Mouse (Mus musculus) cerebellum, adult 18-20 months (tissue): ENCODE data around the gene Dnttip1.
"Not testable (repeated sequence)": the region's sequence is repeated elsewhere in the genome, so short reads cannot be mapped to it uniquely, and the experiment has no call there.

Source experiments
- DNase-seq, 2 experiments: peaks; one replicate each; pipeline ENCODE4 v3.0.0; 2021

Dnttip1 gene

DNA sequence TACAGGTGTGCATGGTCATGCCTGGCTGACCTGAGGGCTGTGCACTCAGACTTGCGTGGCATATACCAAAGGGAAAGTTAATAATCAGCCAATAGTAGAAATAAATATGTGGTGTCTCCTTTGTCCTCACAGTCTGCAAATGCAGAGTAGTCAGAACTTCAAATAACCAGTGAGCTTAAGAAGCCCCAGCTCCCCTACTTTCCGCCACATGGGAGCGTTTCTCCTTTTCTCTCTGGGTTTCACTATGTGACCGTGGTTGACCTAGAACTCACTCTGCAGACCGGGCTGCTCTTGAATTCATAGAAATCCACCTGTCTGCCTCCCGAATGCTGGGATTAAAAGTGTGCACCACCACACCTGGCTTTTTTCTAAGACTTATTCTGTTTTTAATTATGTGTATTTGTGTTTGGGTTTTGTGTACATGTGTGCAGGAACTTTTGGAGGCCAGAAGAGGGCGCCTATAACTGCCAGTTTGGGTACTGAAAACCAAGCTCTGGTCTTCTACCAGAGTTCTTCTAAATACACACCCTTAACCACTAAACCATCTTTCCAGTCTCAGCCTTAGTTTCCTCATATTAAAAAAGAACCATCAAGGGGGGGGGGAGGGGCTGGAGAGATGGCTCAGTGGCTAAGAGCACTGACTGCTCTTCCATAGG, 38.3 kb downstream of the Dnttip1 start:
- DNase-seq, result no peak

DNA sequence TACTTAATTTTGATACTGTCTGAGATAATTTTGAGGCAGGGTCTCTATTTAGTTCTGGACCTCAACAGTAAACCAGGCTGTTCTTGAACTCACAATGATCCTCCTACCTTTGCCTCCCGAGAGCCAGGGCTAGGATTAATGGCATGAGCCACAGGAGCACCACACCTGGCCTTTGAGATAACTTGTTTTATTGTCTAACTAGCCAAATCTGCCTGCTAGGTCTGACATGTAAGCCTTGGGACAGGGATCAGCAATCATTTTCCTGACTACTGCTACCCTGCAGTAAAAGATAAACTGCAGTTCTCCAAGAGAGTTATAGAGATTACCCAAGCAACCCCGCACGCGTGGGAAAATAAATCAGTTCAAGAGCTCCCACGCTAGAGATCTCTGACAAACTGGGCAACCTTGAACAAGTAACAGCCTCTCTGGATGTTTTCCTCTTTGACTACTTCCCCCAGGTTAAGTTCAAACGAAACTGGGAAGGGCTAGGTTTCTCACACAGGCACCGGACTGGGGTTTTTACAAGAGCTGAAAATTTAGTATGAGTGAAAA, 39.2 kb downstream of the Dnttip1 start:
- DNase-seq, result no peak

DNA sequence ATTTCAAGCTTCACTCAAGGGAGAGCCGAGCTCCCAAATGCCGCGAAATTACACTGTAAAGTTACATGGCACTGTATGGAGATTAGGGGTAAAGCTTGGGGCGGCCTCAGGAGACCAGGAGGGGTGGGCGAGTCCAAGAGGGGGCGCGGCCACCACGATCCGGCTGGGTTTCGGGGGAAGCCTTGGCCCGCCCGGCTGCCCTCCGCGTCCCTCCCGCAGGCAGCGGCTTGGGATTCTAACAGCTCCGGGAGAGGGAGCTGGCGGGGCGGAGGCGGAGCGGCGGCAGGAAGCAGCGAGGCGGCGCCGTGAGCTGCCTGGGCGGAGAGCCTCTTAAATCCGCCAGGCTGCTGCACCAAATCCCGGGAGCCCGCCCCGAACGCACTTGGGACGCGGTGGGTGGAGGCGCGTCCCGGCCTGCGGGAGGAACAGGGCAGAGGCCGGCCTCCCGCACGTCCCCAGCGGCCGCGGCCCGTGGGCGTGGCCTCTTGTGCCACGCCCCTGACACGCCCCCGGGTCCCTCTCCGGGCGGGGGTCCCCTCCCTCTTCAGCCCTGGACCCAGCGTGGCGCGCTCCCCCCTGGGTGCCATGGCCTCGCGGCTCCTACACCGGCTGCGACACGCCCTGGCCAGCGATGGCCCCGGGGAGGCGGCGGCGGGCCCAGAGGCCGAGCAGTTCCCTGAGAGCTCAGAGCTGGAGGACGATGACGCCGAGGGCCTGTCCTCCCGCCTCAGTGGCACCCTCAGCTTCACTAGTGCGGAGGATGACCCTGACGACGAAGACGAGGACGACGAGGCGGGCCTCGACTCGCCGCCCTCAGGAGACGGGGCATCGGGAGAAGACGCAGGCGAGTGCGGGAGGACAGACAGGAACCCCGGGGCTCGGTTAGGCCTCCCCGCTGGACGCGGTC, 40.0 kb downstream of the Dnttip1 start, which contains the start of gene Snx21:
Gene Snx21, plus strand, starts transcription at position 343 of the 907 bp plus-strand sequence.
- peak; percentile 92 to 93 for DNase-seq

DNA sequence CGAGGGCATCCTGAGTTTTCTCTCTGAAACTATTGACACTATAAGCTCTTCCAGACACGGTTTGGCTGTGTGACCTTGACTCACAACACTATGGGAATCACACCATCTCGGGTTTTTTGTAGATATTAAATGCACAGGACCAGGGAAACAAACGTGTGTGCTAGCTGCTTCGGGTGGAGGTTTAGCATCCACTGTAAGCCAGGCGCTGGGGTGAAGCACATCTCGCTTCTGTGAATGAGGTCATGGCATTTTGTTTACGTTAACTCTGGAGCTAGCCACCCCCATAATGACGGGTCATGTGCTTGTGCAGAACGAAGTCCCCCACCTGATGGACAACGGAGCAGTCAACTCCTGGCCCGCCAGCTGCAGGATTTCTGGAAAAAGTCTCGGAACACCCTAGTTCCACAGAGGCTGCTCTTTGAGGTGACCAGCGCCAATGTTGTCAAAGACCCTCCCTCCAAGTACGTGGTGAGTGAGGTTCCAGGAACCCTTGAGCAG, 40.7 kb downstream of the Dnttip1 start:
- DNase-seq, result no peak

DNA sequence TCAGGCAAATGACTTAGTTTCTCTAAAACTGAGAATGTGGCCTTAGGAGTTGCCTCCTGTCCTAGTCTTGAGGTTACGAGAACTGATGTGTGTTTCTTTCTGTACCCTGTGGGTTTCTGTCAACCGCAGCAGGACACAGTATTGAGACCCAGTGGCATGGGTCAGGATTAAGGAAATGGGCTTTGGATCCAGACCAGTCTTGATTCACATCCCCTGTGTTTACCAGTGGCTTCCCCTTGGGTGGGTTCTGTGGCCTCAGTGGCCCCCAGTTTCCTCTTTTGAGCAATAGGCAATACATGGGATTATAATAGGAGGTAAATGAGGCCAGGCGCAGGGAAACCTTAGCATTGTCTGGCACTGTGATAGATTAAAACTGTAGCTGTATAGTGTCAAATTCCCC, 41.2 kb downstream of the Dnttip1 start:
- DNase-seq, result no peak

DNA sequence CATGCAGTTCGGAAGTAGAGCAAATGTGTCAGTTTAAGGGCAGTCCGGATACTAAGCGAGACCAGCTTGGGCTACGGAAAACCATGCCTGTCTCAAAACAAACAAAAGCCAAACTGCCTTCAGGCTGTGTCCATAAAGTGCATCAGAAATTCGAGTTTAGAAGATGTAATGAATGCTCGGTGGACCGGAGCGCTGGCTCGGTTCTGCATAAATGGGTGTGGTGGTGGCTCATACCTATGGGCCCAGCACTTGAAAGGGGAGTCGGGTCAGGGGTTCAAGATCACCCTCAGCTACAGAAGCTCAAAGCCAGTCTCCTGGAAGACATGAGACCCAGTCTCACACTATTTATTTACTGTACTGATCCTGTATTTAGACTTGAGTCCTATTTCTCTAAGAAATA, 42.0 kb downstream of the Dnttip1 start:
- DNase-seq, result no peak

DNA sequence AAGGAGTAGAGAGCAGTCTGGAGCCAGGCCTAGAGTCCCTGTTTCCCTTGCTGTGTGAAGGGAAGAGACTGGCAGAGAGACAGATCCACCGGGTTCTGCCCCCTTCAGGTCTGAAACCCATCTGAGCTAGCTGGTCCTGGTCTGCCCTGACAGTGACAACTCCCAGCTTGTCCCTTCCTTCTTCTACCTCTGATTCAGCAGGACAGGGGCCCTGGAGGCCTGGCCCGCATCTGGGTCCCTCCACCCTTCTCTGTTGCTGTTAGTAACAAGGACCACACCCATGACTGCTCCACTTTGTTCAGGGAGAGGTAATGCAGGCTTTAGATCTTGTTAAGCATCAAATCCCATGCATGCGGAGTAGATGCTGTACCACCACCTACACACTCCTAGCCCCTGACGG, 42.6 kb downstream of the Dnttip1 start:
- DNase-seq, result no peak

DNA sequence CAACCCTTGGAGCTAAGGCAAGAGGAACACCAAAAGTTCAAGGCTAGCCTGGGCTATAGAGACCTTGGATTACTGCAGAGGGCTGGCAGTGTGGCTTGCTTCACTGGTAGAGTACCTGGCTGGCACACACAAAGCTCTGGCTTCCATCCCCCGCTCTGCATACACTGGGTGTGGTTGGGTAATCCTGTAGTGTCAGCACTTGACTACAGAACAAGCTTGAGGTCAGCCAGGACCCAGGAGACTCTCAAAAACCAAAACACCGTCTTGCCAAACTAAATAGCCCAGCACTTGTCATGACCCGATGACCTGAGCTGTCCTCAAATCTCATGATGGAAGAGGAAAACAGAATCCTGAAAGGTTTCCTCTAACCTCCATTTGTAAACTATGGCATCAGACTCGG, 44.7 kb downstream of the Dnttip1 start:
- DNase-seq, result no peak

DNA sequence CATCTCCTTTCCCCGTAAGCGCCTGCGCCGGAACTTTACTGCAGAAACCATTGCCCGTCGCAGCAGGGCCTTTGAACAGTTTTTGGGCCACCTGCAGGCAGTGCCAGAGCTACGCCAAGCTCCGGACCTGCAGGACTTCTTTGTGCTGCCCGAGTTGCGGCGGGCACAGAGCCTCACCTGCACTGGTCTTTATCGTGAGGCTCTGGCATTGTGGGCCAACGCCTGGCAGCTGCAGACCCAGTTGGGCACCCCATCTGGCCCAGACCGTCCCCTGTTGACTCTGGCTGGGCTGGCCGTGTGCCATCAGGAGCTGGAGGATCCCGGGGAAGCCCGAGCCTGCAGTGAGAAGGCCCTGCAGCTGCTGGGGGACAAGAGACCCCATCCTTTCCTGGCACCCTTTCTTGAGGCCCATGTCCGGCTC, 46.1 kb downstream of the Dnttip1 start:
- peak; percentile 63 to 64 for DNase-seq

DNA sequence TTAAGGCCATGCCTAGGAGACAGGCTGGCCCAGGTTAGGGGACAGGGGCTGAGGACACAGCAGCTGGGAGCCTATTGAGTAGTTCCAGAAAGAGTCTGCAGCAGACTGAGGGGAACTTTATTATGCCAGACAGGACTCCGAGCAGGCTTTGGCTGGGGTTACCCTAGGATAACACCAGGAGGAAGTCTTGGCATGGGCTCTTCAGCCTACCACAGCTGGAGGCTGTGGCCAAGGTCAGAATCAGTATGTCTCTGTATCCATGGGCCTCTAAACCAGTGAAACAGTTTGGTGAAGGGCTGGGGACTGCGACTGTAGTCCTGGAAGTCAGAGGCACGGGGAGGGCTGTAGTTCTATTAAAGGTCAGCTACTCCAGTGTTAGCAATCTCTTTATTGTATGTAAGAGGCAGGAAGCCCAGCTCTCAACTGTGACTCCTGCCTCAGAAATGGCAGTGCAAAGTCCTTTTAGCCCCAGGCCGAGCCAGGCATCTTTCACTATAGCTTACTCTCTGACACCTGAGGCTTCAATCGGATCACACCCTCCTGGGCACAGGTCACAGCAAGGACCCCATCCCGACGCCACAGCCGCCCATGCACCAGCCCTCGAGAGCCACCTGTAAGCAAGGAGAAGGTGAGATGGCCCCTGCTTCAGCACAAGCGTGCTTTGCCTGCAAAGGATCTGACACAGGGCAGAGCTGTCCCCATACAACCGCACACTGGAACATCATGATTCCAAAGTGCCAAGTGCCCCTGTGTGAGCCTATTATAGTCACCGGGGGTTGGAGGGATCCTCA, 46.8 kb downstream of the Dnttip1 start:
- DNase-seq, result peak in 1 of 2 experiments; percentile 30

DNA sequence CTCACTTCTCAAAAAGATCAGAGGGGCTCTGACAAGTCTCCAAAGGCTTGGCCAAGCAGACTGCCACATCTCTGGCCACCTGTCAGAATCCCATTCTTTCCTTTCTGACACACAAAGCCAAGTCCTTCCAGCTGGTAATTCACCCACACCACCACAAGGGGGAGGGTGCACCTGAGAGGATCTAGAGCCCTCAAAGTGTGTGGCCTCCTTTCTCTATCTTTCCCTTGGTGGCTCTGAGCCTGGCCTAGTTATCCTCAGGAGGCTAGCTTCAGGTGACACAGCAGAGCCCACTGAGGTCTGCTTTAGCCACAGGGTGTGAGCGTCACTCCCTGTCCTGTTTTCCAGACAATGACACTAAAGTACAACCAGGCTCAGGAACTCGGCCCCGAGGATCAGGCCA, 47.5 kb downstream of the Dnttip1 start:
- peak; percentile 77 to 78 for DNase-seq

DNA sequence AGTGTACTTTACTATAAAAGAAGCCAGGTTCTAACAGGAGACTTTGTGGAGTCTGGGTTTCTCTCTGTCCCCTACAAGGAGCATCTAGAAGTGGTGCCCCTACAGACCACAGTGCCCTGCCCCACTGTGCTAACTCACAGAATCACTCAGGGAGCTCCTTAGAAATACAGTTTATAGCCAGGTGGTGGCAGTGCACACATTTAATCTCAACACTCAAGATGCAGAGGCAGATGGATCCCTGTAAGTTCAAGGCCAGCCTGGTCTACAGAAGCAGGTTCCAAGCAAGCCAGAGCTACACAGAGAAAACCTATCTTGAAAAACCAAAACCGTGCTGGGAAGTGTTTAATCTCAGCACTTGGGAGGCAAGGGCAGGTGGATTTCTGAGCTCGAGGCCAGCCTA, 48.0 kb downstream of the Dnttip1 start:
- no peak for DNase-seq

DNA sequence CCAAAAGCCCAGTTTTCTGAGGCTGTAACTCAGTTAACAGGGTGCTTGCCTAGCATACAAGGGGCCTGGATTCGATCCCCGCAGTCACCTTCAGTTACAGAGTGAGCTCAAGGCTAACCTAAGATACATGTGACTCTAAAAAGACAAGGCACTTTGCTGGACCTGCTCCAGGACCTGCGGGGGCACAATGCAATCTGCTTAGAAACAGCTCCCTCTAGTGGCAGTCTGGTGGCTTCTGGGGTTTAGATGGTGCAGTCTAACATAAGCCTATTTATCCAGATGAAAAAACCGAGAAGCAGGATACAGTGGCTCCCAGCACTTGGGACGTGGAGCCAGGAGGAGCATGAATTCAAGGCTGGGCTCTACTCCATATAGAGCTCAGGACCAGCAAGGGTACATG, 48.5 kb downstream of the Dnttip1 start:
- peak; percentile 85 for DNase-seq

DNA sequence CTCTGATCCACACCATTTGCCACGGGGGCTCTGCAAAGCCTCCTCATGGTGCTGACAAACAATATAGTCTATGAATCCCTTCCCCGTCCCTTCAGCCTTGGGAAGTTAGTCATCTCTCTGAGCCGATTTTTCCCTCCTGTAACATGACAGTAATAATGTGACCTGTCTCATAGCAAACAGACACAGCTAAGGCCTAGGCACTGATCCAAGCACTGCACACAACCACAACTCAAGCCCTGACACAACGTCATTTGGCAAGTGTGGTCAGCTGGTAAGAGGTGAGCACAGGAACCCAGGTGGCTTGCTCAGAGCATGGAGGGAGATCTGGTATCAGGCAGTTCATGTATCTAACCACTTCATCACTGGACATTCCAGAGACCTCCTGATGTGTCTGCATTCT, 50.1 kb downstream of the Dnttip1 start:
- DNase-seq, result no peak

DNA sequence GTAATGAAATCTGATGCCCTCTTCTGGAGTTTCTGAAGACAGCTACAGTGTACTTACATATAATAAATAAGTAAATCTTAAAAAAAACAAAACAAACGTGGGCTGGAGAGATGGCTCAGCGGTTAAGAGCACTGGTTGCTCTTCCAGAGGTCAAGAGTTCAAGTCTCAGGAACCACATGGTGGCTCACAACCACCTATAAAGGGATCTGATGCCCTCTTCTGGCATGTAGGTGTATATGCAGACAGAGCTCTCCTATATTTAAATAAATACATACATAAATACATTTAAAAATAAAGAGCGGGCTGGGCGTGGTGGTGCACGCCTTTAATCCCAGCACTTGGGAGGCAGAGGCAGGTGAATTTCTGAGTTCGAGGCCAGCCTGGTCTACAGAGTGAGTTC, 52.8 kb downstream of the Dnttip1 start:
- DNase-seq, result not testable (repeated sequence)

DNA sequence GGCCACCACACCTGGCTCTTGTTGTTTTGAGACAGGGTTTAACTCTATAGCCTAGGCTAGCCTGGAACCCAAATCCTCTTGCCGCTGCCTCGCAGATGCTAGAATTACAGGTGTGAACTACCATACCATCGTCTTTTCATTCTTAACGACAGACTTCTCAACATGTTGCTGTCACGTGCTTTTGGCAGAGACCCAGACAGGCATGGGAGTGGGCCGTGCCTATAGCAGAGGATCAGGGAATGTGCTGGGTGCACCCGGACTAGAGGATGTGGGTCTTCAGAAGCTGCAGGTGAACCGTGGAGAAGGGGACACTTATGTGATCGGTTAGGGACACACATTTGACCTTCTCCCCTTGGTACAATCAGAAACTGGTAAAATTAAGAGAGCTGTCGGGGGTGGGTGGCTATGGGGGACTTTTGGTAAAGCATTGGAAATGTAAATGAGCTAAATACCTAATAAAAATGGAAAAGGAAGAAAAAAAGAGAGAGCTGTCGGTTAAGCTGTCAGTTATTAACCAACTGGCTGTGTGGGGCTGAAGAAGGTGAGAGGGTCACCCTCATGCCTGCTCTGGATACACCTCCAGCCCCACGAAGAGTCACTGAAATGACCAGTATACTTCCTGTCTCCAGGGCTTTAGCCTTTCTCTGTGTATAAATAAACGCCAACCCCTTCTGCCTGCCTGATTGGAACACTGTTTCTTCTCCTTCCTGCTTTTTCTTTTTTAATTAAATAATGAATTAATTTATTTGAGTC, 54.6 kb downstream of the Dnttip1 start:
- DNase-seq, result no peak

DNA sequence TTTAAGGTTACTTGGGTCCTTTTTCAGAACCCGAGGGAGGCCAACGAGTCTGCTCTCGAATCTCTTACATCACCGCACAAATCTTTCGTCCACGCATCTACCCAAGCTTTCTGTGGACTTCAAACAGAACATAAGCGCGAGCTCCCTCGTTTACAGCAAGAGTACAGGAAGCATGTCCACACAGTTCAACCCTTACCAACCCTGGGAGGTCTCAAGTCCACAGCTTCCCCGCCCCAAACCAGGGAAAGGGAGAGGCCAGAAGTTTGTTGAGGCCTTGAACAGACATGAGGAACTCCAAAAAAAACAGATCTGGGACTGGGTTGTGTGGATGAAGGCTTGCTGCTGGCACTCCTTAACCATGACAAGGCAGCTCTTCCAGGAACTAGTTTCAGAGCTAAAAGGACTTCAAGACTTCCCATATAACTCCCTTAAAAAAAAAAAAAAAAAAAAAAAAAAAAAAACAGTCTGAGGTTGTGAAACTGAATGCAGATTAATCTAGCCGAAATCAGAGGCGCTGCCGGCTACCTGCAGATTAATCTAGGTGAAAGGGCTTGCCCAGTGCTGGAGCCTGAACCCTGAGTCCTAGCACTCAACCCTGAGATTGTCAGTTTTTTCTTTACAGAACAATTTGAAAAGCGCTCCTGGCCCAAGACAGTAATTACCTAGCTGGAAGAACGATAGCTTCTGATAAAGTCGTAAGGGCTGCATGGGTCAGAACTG, 57.6 kb downstream of the Dnttip1 start:
- DNase-seq, result no peak

DNA sequence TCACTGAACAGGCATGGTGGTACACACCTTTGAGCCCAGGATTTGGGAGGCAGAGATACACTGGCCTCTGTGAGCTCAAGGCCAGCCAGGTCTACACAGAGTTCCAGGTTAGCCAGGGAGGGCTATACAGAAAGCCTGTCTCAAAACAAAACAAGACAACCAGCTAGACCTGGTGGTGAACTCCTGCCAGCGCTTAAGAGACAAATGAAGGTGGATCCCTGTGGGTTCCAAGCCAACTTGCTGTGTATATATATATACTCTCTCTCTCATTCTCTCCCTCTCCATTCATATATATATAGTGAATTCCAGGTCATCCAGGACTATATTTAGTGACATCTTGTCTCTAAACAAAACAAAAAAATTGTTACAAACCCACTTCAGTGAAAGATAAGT, 58.1 kb downstream of the Dnttip1 start:
- no peak for DNase-seq

DNA sequence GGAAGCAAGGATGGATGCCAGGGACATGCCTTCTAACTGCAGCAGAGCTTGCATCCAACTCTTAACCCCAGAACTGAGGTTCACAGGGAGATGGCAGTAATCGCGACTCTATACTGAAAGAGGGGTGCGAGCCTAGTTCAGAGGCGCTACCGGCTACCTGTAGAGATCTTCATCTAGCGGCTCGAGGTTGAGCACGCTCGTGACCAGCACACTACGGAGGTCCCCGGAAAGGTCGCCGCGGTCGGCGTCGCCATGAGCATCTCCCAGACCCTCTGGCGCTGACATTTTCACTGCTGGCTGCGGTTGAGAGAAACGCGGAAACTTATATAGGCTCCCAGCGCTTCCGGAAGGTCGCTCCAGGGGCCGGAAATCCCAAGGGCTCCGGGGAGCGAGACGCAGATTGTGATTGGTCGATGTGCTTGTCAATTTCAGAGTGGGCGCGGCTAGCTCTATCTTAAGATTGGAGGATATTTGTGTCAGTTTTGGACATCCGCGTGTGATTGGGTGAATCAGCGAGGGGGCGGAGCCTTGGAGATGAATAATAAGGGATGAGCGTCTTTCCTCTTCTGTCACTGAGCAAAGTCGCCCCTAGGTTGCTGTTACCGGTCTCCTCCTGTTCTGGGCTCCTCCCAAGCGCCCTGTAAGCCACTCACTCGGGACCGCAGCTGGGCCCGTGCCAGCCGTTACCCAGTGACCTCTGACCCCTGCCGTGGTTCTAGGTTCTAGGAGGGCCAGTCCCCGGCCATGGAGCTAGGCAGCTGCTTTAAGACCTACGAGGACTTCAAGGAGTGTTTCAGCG, 58.9 kb downstream of the Dnttip1 start, which contains the start of the genes Acot8 and Zswim3:
Gene Acot8, minus strand, starts transcription at position 350 of the 799 bp plus-strand sequence.
Gene Zswim3, plus strand, starts transcription at position 566 of the 799 bp plus-strand sequence.
- peak; percentile 97 to 98 for DNase-seq

DNA sequence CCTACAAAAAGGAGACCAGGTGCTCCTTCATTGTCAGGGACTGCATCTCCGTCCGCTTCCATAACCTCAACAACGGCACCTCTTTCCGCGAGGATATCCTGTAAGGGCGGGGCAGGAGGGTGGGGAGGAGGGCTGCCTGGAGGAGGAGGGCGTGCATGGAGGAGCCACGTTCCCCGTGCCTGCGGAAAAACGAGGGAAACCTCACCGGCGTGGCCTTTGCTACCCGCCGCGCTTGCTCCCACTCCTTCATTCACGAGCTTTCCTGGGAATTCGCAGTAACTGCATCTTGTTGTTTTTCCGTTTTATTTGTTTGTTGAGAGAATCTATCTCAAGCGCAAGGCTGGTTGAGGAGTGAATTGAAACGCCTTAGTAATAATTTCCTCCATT, 59.5 kb downstream of the Dnttip1 start:
- DNase-seq, result peak in 1 of 2 experiments; percentile 53
